Mouse (Mus musculus): ENCODE results near the gene Gnai2. TPM values are rescaled to one million over a fixed set of nuclear protein-coding genes. Genes with fewer than 3 reads are reported as not detected.

Gnai2 gene
- polyA plus RNA-seq, 2 experiments = 124 to 137 TPM

GRCm38 (mm10) chr9:107653474-107653873 is 18.3 kb upstream of the Gnai2 start:
- WGBS (ENCODE audit: insufficient replicate concordance) = 52% methylated on average over 2 of the region's 2 CpGs
- Histone ChIP-seq H3K9me3 (ENCODE audit: control insufficient read depth, low read length) (no peaks in the 10 kb centered on the region), H3K9ac (replicated peaks) (no peak overlapping the region), H3K27me3 (ENCODE audit: control insufficient read depth, insufficient read depth, low read length) (no peaks in the 10 kb centered on the region), H3K36me3 (replicated peaks; ENCODE audit: control insufficient read depth, insufficient read depth, low read depth) (no peaks in the 10 kb centered on the region), H3K4me3 (ENCODE audit: insufficient read depth in 1 of 2, low read depth in 2 of 2, low read length in 2 of 2) (no peak overlapping the region), H3K27ac (no peak overlapping the region), H3K4me2 (ENCODE audit: low read depth) (no peak overlapping the region), H3K4me1 (replicated peaks; ENCODE audit: control insufficient read depth in 2 of 2, insufficient read depth in 2 of 2, low read length in 1 of 2) (no peaks in the 10 kb centered on the region; a peak in 1 of 4 replicates)
- DNase-seq (ENCODE audit: low read depth in 3 of 3, low spot score in 3 of 3) = no peak
- peak; percentile 40; the same call in 1 of the 2 replicates for ATAC-seq (ENCODE audit: insufficient read depth)
- TF ChIP-seq CTCF (IDR thresholded peaks at IDR 0.05; ENCODE audit: low read depth) = no peak
- TF ChIP-seq EP300 (IDR thresholded peaks at IDR 0.05; ENCODE audit: low read depth) = no peak

DNA sequence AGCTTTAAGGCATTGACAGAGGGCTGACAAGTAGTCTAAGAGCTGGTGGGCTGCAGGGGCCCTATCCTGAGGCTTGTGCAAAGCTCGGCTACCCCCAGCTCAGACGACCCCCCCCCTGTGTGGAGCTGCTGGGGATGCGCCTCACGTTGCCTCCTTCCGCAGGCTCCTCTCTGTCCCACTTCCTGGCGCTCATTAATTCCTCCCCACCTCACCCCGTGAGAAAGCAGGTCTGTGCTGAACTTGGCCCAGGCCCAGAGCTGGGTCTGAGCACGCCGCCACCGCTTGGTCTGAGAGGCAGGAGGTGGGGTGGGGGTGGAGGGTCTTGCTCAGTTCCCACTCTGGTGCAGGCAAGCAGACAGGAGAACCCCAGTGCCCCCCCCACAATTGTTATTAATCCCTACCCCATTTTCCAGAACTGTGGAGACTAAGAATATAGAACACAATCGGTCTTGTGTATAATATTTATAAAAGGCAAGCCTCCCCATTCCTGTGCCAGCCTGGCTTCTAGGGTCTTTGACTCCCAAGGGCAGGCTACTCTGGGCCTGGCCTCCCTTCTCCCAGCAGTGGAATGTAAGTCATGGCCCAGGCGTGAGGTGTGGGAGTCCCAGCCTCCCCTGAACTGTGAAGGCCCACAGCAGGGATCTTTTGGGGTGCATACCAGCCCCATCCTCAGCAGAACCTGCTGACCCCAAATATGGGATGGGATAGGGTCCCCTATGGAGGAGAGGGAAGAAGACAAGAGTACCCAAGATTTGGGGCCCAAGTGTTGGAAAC is 15.7 kb upstream of the Gnai2 start:
- Histone ChIP-seq H3K27me3 (ENCODE audit: control insufficient read depth, insufficient read depth, low read length) (no peaks in the 10 kb centered on the region), H3K27ac (no peak overlapping the region), H3K36me3 (replicated peaks; ENCODE audit: control insufficient read depth, insufficient read depth, low read depth) (no peaks in the 10 kb centered on the region), H3K4me2 (ENCODE audit: low read depth) (no peak overlapping the region), H3K9ac (replicated peaks) (no peak overlapping the region), H3K4me1 (replicated peaks; ENCODE audit: control insufficient read depth in 2 of 2, insufficient read depth in 2 of 2, low read length in 1 of 2) (no peaks in the 10 kb centered on the region; a peak in 1 of 4 replicates), H3K9me3 (ENCODE audit: control insufficient read depth, low read length) (no peaks in the 10 kb centered on the region), H3K4me3 (ENCODE audit: insufficient read depth in 1 of 2, low read depth in 2 of 2, low read length in 2 of 2) (no peak overlapping the region)
- ATAC-seq (ENCODE audit: insufficient read depth) (no peak), DNase-seq (ENCODE audit: low read depth in 3 of 3, low spot score in 3 of 3) (no peak)
- WGBS (ENCODE audit: insufficient replicate concordance) = 53% methylated on average over 12 of the region's 12 CpGs
- no peak for TF ChIP-seq CTCF (IDR thresholded peaks at IDR 0.05; ENCODE audit: low read depth)
- no peak for TF ChIP-seq EP300 (IDR thresholded peaks at IDR 0.05; ENCODE audit: low read depth)

DNA sequence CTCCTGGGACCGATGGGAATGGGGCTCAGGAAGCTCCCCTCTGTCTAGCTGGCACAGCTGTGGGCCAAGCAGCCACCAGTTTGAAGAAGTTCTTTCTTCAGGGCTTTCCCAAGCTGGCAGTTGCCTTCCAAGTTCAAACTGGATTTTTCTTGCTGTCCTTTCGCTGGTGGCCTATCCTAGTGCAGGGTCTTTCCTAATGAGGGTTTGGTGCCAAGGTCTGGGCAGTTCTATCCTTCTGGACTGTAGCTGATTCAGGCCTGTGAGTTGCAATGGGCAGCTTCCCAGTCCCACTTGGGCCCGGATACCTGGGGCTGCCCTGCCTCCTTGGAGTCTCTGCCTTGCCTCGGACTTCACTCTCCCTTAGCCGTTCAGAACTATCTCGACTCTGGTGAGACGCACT is 15.1 kb upstream of the Gnai2 start:
- H3K4me2 ChIP-seq (ENCODE audit: low read depth) = no peak overlapping the region
- WGBS (ENCODE audit: insufficient replicate concordance) = 59% methylated on average over 7 of the region's 7 CpGs

GRCm38 (mm10) chr9:107648767-107649166 is 13.6 kb upstream of the Gnai2 start:
- Histone ChIP-seq H3K9ac (replicated peaks) (no peak overlapping the region), H3K4me1 (replicated peaks; ENCODE audit: control insufficient read depth in 2 of 2, insufficient read depth in 2 of 2, low read length in 1 of 2) (peaks cover 3 to 14% of the 10 kb centered on the region in 2 experiments), H3K27me3 (ENCODE audit: control insufficient read depth, insufficient read depth, low read length) (no peaks in the 10 kb centered on the region), H3K27ac (no peak overlapping the region), H3K36me3 (replicated peaks; ENCODE audit: control insufficient read depth, insufficient read depth, low read depth) (no peaks in the 10 kb centered on the region), H3K9me3 (ENCODE audit: control insufficient read depth, low read length) (no peaks in the 10 kb centered on the region), H3K4me2 (ENCODE audit: low read depth) (no peak overlapping the region), H3K4me3 (ENCODE audit: insufficient read depth in 1 of 2, low read depth in 2 of 2, low read length in 2 of 2) (no peak overlapping the region)
- TF ChIP-seq CTCF (IDR thresholded peaks at IDR 0.05; ENCODE audit: low read depth) (no peak), EP300 (IDR thresholded peaks at IDR 0.05; ENCODE audit: low read depth) (no peak)
- no peak for ATAC-seq (ENCODE audit: insufficient read depth)
- DNase-seq (ENCODE audit: low read depth in 3 of 3, low spot score in 3 of 3) = no peak
- WGBS (ENCODE audit: insufficient replicate concordance) = 47% methylated on average over 3 of the region's 3 CpGs

More for the DNA sequence above, 15.1 kb upstream of the Gnai2 start:
- no peak overlapping the region for H3K4me3 ChIP-seq (ENCODE audit: insufficient read depth in 1 of 2, low read depth in 2 of 2, low read length in 2 of 2)
- TF ChIP-seq CTCF (IDR thresholded peaks at IDR 0.05; ENCODE audit: low read depth) = no peak
- TF ChIP-seq EP300 (IDR thresholded peaks at IDR 0.05; ENCODE audit: low read depth) = no peak
- H3K9me3 ChIP-seq (ENCODE audit: control insufficient read depth, low read length) = no peaks in the 10 kb centered on the region
- H3K9ac ChIP-seq (replicated peaks) = no peak overlapping the region
- no peak overlapping the region for H3K27ac ChIP-seq
- peaks cover 0 to 3% of the 10 kb centered on the region in 2 experiments; a peak in 1 of 4 replicates for H3K4me1 ChIP-seq (replicated peaks; ENCODE audit: control insufficient read depth in 2 of 2, insufficient read depth in 2 of 2, low read length in 1 of 2)
- ATAC-seq (ENCODE audit: insufficient read depth) (no peak), DNase-seq (ENCODE audit: low read depth in 3 of 3, low spot score in 3 of 3) (no peak)
- H3K36me3 ChIP-seq (replicated peaks; ENCODE audit: control insufficient read depth, insufficient read depth, low read depth) = no peaks in the 10 kb centered on the region
- no peaks in the 10 kb centered on the region for H3K27me3 ChIP-seq (ENCODE audit: control insufficient read depth, insufficient read depth, low read length)

DNA sequence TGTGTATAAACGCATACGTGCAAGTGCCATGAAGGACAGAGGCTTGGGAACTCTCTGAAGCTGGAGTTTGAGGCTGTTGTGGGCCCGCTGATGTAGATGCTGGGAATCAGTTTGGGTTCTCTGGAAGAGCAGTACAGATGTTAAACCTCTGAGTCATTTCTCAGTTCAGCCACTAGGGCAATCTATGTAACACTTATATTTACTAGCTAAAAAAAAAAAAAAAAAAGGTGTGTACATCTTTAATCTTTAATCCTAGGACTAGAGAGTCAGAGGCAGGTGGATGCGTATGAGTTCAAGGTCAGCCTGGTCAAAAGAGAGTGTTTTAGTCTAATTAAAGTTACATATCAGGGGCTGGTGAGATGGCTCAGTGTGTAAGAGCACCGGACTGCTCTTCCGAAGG is 11.8 kb upstream of the Gnai2 start:
- ATAC-seq (ENCODE audit: insufficient read depth) = no peak
- no peaks in the 10 kb centered on the region for H3K9me3 ChIP-seq (ENCODE audit: control insufficient read depth, low read length)

More for the DNA sequence above, 11.8 kb upstream of the Gnai2 start:
- Histone ChIP-seq H3K4me1 (replicated peaks; ENCODE audit: control insufficient read depth in 2 of 2, insufficient read depth in 2 of 2, low read length in 1 of 2) (peaks cover 8 to 18% of the 10 kb centered on the region in 2 experiments), H3K9ac (replicated peaks) (no peak overlapping the region), H3K4me2 (ENCODE audit: low read depth) (no peak overlapping the region), H3K27me3 (ENCODE audit: control insufficient read depth, insufficient read depth, low read length) (no peaks in the 10 kb centered on the region), H3K36me3 (replicated peaks; ENCODE audit: control insufficient read depth, insufficient read depth, low read depth) (no peaks in the 10 kb centered on the region), H3K4me3 (ENCODE audit: insufficient read depth in 1 of 2, low read depth in 2 of 2, low read length in 2 of 2) (no peak overlapping the region), H3K27ac (no peak overlapping the region)
- WGBS (ENCODE audit: insufficient replicate concordance) = 64% methylated on average over 6 of the region's 6 CpGs
- no peak for TF ChIP-seq CTCF (IDR thresholded peaks at IDR 0.05; ENCODE audit: low read depth)
- TF ChIP-seq EP300 (IDR thresholded peaks at IDR 0.05; ENCODE audit: low read depth) = no peak
- no peak for DNase-seq (ENCODE audit: low read depth in 3 of 3, low spot score in 3 of 3)
